Mouse (Mus musculus) lung, adult 2 months (tissue): Measurements from ENCODE around the gene Rhoa.

ENCODE experiments used
- CTCF ChIP-seq: fragments of 200-500 bp; IDR thresholded peaks from 2 replicates; pipeline ENCODE4 v1.5.1; 2011; ENCODE audit warnings: mild to moderate bottlenecking, low read length, control low read depth; ENCODE audit not compliant: insufficient read depth
- POLR2A ChIP-seq: fragments of 200-500 bp; IDR thresholded peaks from 2 replicates; pipeline ENCODE4 v1.6.1; 2011; ENCODE audit warnings: low read depth, mild to moderate bottlenecking, control low read depth, low read length, borderline replicate concordance; ENCODE audit errors: extremely low read depth

DNA sequence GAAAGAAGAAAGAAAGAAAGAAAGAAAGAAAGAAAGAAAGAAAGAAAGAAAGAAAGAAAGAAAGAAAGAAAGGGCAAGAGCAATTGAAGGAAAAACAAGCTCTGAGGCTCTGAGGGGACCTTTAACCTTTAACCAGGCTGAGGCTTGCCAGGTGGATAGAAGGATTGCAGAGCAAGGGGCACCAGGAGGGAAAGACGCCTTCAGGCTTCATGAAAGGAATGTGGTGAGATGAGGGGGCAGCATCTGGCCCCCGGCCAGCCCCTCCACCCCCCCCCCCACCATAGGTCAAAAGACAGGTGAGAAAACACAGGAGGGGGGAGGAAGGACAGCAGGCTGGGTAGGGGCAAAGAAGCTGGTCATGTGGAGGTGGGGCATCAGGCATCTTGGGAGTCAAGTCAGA is 34.0 kb upstream of the Rhoa start:
- TF ChIP-seq CTCF = no peak
- no peak for TF ChIP-seq POLR2A
